Mouse (Mus musculus) MEL (cell line): Measurements from ENCODE around the gene Ndufb7. TPM values are rescaled to one million over a fixed set of nuclear protein-coding genes. Genes with fewer than 3 reads are reported as not detected.

Experiments
- DNase-seq: peaks from one replicate; pipeline ENCODE4 v3.0.0; 2011; ENCODE audit warnings: low read depth, low spot score
- H3K27ac ChIP-seq: 2 replicates; pipeline ENCODE4 v1.5.1; 2012; ENCODE audit warnings: low read depth, mild to moderate bottlenecking, control low read depth, low read length, moderate library complexity; ENCODE audit not compliant: control insufficient read depth
- H3K27me3 ChIP-seq, 2 experiments: fragments of 150-350 bp in 1 of 2; sonication (generic) in 1 of 2; 2 replicates each; pipeline ENCODE4 v1.6.1; 2012; ENCODE audit warnings: low read length in 2 of 2, mild to moderate bottlenecking in 2 of 2, improper control_type of control experiment in 1 of 2, moderate library complexity in 1 of 2; ENCODE audit not compliant: insufficient read depth in 2 of 2, control insufficient read depth in 1 of 2
- H3K36me3 ChIP-seq, 2 experiments: 2 replicates each; pipeline ENCODE4 v1.6.1; 2012 to 2014; ENCODE audit warnings: low read length in 2 of 2, improper control_type of control experiment in 1 of 2, inconsistent platforms in 1 of 2, mild to moderate bottlenecking in 1 of 2; ENCODE audit not compliant: insufficient read depth in 2 of 2, control insufficient read depth in 1 of 2
- H3K4me1 ChIP-seq, 2 experiments: fragments of 150-350 bp in 1 of 2; sonication (generic) in 1 of 2; 2 replicates each; pipeline ENCODE4 v1.6.1; 2012; ENCODE audit warnings: low read length in 2 of 2, improper control_type of control experiment in 1 of 2, mild to moderate bottlenecking in 1 of 2; ENCODE audit not compliant: insufficient read depth in 2 of 2, control insufficient read depth in 1 of 2
- H3K4me3 ChIP-seq, 2 experiments: fragments of 150-350 bp in 1 of 2; sonication (generic) in 1 of 2; 2 replicates each; pipeline ENCODE4 v1.5.1; 2012; ENCODE audit warnings: low read depth in 2 of 2, low read length in 2 of 2, mild to moderate bottlenecking in 2 of 2, moderate library complexity in 2 of 2, control low read depth in 1 of 2, improper control_type of control experiment in 1 of 2; ENCODE audit not compliant: control insufficient read depth in 1 of 2, insufficient read depth in 1 of 2
- H3K79me2 ChIP-seq: 2 replicates; pipeline ENCODE4 v1.6.1; 2012; ENCODE audit warnings: mild to moderate bottlenecking, low read length, moderate library complexity; ENCODE audit not compliant: control insufficient read depth, poor library complexity, insufficient read depth
- H3K9ac ChIP-seq: 2 replicates; pipeline ENCODE4 v1.6.1; 2012; ENCODE audit warnings: low read depth, mild to moderate bottlenecking, control low read depth, low read length, moderate library complexity; ENCODE audit not compliant: control insufficient read depth, poor library complexity, severe bottlenecking
- H3K9me3 ChIP-seq: fragments of 150-350 bp; sonication (generic); replicated peaks from 2 replicates; pipeline ENCODE4 v1.6.1; 2012; ENCODE audit warnings: mild to moderate bottlenecking, low read length, improper control_type of control experiment, moderate library complexity; ENCODE audit not compliant: insufficient read depth
- BHLHE40 ChIP-seq: IDR thresholded peaks from 2 replicates; pipeline ENCODE4 v1.6.1; 2012; ENCODE audit warnings: low read depth, mild to moderate bottlenecking, inconsistent platforms, low read length, improper control_type of control experiment, borderline replicate concordance
- CHD1 ChIP-seq: IDR thresholded peaks from 2 replicates; pipeline ENCODE4 v1.6.1; 2012; ENCODE audit warnings: low read depth, mild to moderate bottlenecking, inconsistent platforms, low read length, improper control_type of control experiment
- CHD2 ChIP-seq: IDR thresholded peaks from 2 replicates; pipeline ENCODE4 v1.6.1; 2011; ENCODE audit warnings: low read length, improper control_type of control experiment
- E2F4 ChIP-seq: IDR thresholded peaks from 2 replicates; pipeline ENCODE4 v1.6.1; 2011; ENCODE audit warnings: low read depth, low read length, improper control_type of control experiment, borderline replicate concordance
- ELF1 ChIP-seq: IDR thresholded peaks from 2 replicates; pipeline ENCODE4 v1.6.1; 2014; ENCODE audit warnings: low read depth, mild to moderate bottlenecking, inconsistent platforms, low read length, improper control_type of control experiment, moderate library complexity
- EP300 ChIP-seq, 2 experiments: IDR thresholded peaks; 2 replicates each; pipeline ENCODE4 v1.6.1; 2011; ENCODE audit warnings: improper control_type of control experiment in 2 of 2, low read length in 2 of 2, low read depth in 1 of 2, mild to moderate bottlenecking in 1 of 2
- ETS1 ChIP-seq: IDR thresholded peaks from 2 replicates; pipeline ENCODE4 v1.6.1; 2012; ENCODE audit warnings: low read depth, mild to moderate bottlenecking, inconsistent platforms, low read length, improper control_type of control experiment, moderate library complexity
- GATA1 ChIP-seq: IDR thresholded peaks from 2 replicates; pipeline ENCODE4 v1.6.1; 2011; ENCODE audit warnings: low read depth, low read length, improper control_type of control experiment
- HCFC1 ChIP-seq: IDR thresholded peaks from 2 replicates; pipeline ENCODE4 v1.6.1; 2012; ENCODE audit warnings: low read depth, mild to moderate bottlenecking, inconsistent platforms, low read length, improper control_type of control experiment, moderate library complexity
- JUND ChIP-seq: IDR thresholded peaks from 2 replicates; pipeline ENCODE4 v1.6.1; 2011; ENCODE audit warnings: low read depth, mild to moderate bottlenecking, improper control_type of control experiment, low read length
- KAT2A ChIP-seq: conservative IDR thresholded peaks from 2 replicates; pipeline ENCODE4 v1.6.1; 2012; ENCODE audit warnings: low read depth, low read length, improper control_type of control experiment, inconsistent platforms
- MAZ ChIP-seq: IDR thresholded peaks from 2 replicates; pipeline ENCODE4 v1.6.1; 2012; ENCODE audit warnings: low read depth, mild to moderate bottlenecking, inconsistent platforms, low read length, improper control_type of control experiment
- MXI1 ChIP-seq: IDR thresholded peaks from 2 replicates; pipeline ENCODE4 v1.6.1; 2011; ENCODE audit warnings: mild to moderate bottlenecking, low read depth, low read length, improper control_type of control experiment
- NELFE ChIP-seq: IDR thresholded peaks from 2 replicates; pipeline ENCODE4 v1.6.1; 2011; ENCODE audit warnings: low read depth, low read length, improper control_type of control experiment
- NRF1 ChIP-seq: IDR thresholded peaks from 2 replicates; pipeline ENCODE4 v1.6.1; 2014; ENCODE audit warnings: low read depth, mild to moderate bottlenecking, inconsistent platforms, low read length, improper control_type of control experiment, moderate library complexity; ENCODE audit not compliant: poor library complexity, insufficient read depth, severe bottlenecking
- POLR2A ChIP-seq, 2 experiments: IDR thresholded peaks; 2 replicates each; pipeline ENCODE4 v1.6.1; 2011 to 2012; ENCODE audit warnings: low read length in 2 of 2, mild to moderate bottlenecking in 2 of 2, control low read depth in 1 of 2, improper control_type of control experiment in 1 of 2, low read depth in 1 of 2, moderate library complexity in 1 of 2; ENCODE audit not compliant: control insufficient read depth in 1 of 2, insufficient read depth in 1 of 2, poor library complexity in 1 of 2
- POLR2AphosphoS2 ChIP-seq: IDR thresholded peaks from 2 replicates; pipeline ENCODE4 v1.6.1; 2011; ENCODE audit warnings: low read length, improper control_type of control experiment
- POLR2AphosphoS5 ChIP-seq: IDR thresholded peaks from 2 replicates; pipeline ENCODE4 v1.6.1; 2012; ENCODE audit warnings: low read depth, borderline replicate concordance, mild to moderate bottlenecking, inconsistent platforms, low read length, moderate library complexity, mixed read lengths
- RAD21 ChIP-seq: IDR thresholded peaks from 2 replicates; pipeline ENCODE4 v1.6.1; 2011; ENCODE audit warnings: mild to moderate bottlenecking, low read depth, low read length, improper control_type of control experiment
- TCF12 ChIP-seq: IDR thresholded peaks from 2 replicates; pipeline ENCODE4 v1.6.1; 2014; ENCODE audit warnings: low read depth, mild to moderate bottlenecking, inconsistent platforms, low read length, improper control_type of control experiment, moderate library complexity
- UBTF ChIP-seq: IDR thresholded peaks from 2 replicates; pipeline ENCODE4 v1.6.1; 2012; ENCODE audit warnings: low read depth, mild to moderate bottlenecking, inconsistent platforms, low read length, improper control_type of control experiment, moderate library complexity, borderline replicate concordance; ENCODE audit not compliant: insufficient read depth
- USF1 ChIP-seq: IDR thresholded peaks from 2 replicates; pipeline ENCODE4 v1.6.1; 2014; ENCODE audit warnings: low read depth, mild to moderate bottlenecking, inconsistent platforms, low read length, improper control_type of control experiment, moderate library complexity
- USF2 ChIP-seq, 2 experiments: IDR thresholded peaks; 2 replicates each; pipeline ENCODE4 v1.6.1; 2011 to 2012; ENCODE audit warnings: improper control_type of control experiment in 2 of 2, low read length in 2 of 2, borderline replicate concordance in 1 of 2, inconsistent platforms in 1 of 2, low read depth in 1 of 2, mild to moderate bottlenecking in 1 of 2; ENCODE audit not compliant: insufficient read depth in 1 of 2
- ZKSCAN1 ChIP-seq: IDR thresholded peaks from 2 replicates; pipeline ENCODE4 v1.6.1; 2012; ENCODE audit warnings: low read depth, mild to moderate bottlenecking, inconsistent platforms, low read length, improper control_type of control experiment, moderate library complexity
- ZMIZ1 ChIP-seq: IDR thresholded peaks from 2 replicates; pipeline ENCODE4 v1.6.1; 2012; ENCODE audit warnings: low read depth, mild to moderate bottlenecking, inconsistent platforms, low read length, improper control_type of control experiment, moderate library complexity
- polyA plus RNA-seq, 2 experiments: library from polyadenylated mRNA; stranded (reverse) in 1 of 2; unstranded in 1 of 2; fragments of >175 nt in 1 of 2; fragments of >200 nt in 1 of 2; gene quantifications; 2 replicates each; pipeline versions ENCODE4 v1.2.1 to v1.2.4; 2012; ENCODE audit warnings: low replicate concordance in 2 of 2, low read depth in 1 of 2; ENCODE audit not compliant: insufficient read length in 2 of 2, insufficient read depth in 1 of 2, missing spikeins in 1 of 2
- total RNA-seq: library from RNA; depleted of rRNA; stranded (reverse); fragments of 300-350 nt; gene quantifications from 2 replicates; pipeline ENCODE4 v1.2.3, GENCODE M21; 2012

Gene Ndufb7
- total and polyA plus RNA-seq, 3 experiments: 194 to 311 TPM; not detected in 1

GRCm38 (mm10) chr8:83599814-83600213 lies 33.3 kb downstream of the Ndufb7 start (continued):
- TF ChIP-seq NRF1 (no peak), BHLHE40 (no peak), ELF1 (no peak), NELFE (no peak), MAZ (no peak), JUND (no peak)

- H3K4me3 ChIP-seq: no peak overlapping the region
- H3K36me3 ChIP-seq: peaks cover 0 to 18% of the 10 kb centered on the region in 2 experiments; a peak in 2 of 4 replicates
- no peak overlapping the region for H3K9ac ChIP-seq
- peaks cover 5% of the 10 kb centered on the region for H3K79me2 ChIP-seq
- DNase-seq: peak; percentile 58
- H3K27me3 ChIP-seq: no peaks in the 10 kb centered on the region
- peaks cover 14 to 32% of the 10 kb centered on the region in 2 experiments for H3K4me1 ChIP-seq
- 0 out of 2 replicates have a peak overlapping the region, but pooled peaks have one; percentile 11 for H3K27ac ChIP-seq
- TF ChIP-seq TCF12 (no peak), POLR2AphosphoS2 (no peak), RAD21 (no peak), ETS1 (no peak), ZMIZ1 (no peak), MAZ (no peak), ZKSCAN1 (no peak), USF2 (IDR thresholded peaks at IDR 0.05; ENCODE audit: borderline replicate concordance in 1 of 2, insufficient read depth in 1 of 2, low read depth in 1 of 2, low read length in 2 of 2) (no peak), EP300 (IDR thresholded peaks at IDR 0.05; ENCODE audit: low read depth in 1 of 2, low read length in 2 of 2) (no peak)
- no peaks in the 10 kb centered on the region for H3K9me3 ChIP-seq
Observed at GRCm38 (mm10) chr8:83602650-83603029, 36.2 kb downstream of the Ndufb7 start.

- Histone ChIP-seq H3K9ac (peak within 1 kb of the TSS; percentile 92), H3K9me3 (no peaks in the 10 kb centered on the region), H3K36me3 (peaks cover 13 to 14% of the 10 kb centered on the region in 2 experiments), H3K27me3 (no peaks in the 10 kb centered on the region), H3K4me3 (peak within 1 kb of the TSS; percentile 93 to 98), H3K79me2 (peaks cover 37% of the 10 kb centered on the region), H3K4me1 (peaks cover 7 to 18% of the 10 kb centered on the region in 2 experiments), H3K27ac (peak within 1 kb of the TSS; percentile 94)
- peak; percentile 99 for DNase-seq
- TF ChIP-seq TCF12: peak; percentile 74
- peak; percentile 71; the same call in 1 of the 2 replicates for TF ChIP-seq MXI1
- peak; percentile 60; the same call in 1 of the 2 replicates for TF ChIP-seq NRF1
- TF ChIP-seq POLR2A (IDR thresholded peaks at IDR 0.05; ENCODE audit: control insufficient read depth in 1 of 2, insufficient read depth in 1 of 2, low read depth in 1 of 2, low read length in 2 of 2, poor library complexity in 1 of 2): peak; percentile 96 to 97
- TF ChIP-seq HCFC1: peak; percentile 82
- no peak for TF ChIP-seq CHD1
- no peak for TF ChIP-seq CHD2
- TF ChIP-seq POLR2AphosphoS5: no peak
- TF ChIP-seq E2F4: peak; percentile 66; the same call in 1 of the 2 replicates
- 0 out of 2 replicates have a peak, but pooled peaks have one; percentile 14 for TF ChIP-seq USF1
- TF ChIP-seq ZKSCAN1: no peak
- no peak; the same call in 1 of the 2 replicates for TF ChIP-seq KAT2A
- peak in 1 of 2 experiments; percentile 58; a peak in 1 of 4 replicates for TF ChIP-seq EP300 (IDR thresholded peaks at IDR 0.05; ENCODE audit: low read depth in 1 of 2, low read length in 2 of 2)
- no peak for TF ChIP-seq BHLHE40
- TF ChIP-seq ELF1: peak; percentile 78; the same call in 1 of the 2 replicates
- peak; percentile 64; the same call in 1 of the 2 replicates for TF ChIP-seq MAZ
- no peak for TF ChIP-seq UBTF
- peak; percentile 95 for TF ChIP-seq POLR2AphosphoS2
- TF ChIP-seq GATA1: 0 out of 2 replicates have a peak, but pooled peaks have one; percentile 2
Observed at GRCm38 (mm10) chr8:83607661-83608397, 41.4 kb downstream of the Ndufb7 start, which contains the start of the genes Tecr and Dnajb1. TSS of gene Tecr (minus strand) at chr8:83607971. TSS of gene Dnajb1 (plus strand) at chr8:83608193.
